Mouse (Mus musculus) bone marrow macrophage, adult 2 months (primary cell): ENCODE results near the gene Car4. TPM values are rescaled to one million over a fixed set of nuclear protein-coding genes. Genes with fewer than 3 reads are reported as not detected.

Source experiments
- H3K27ac ChIP-seq: 2 replicates; pipeline ENCODE4 v1.5.1; 2012; ENCODE audit warnings: low read depth, low read length; ENCODE audit not compliant: insufficient read depth
- H3K4me1 ChIP-seq: 2 replicates; pipeline ENCODE4 v1.6.1; 2012; ENCODE audit warnings: low read length; ENCODE audit not compliant: control insufficient read depth, insufficient read depth
- H3K4me3 ChIP-seq: 2 replicates; pipeline ENCODE4 v1.5.1; 2012; ENCODE audit warnings: mild to moderate bottlenecking, low read length, moderate library complexity; ENCODE audit not compliant: insufficient read depth
- CTCF ChIP-seq: IDR thresholded peaks from 2 replicates; pipeline ENCODE4 v1.5.1; 2012; ENCODE audit warnings: low read depth, mild to moderate bottlenecking, low read length, moderate library complexity
- POLR2A ChIP-seq: IDR thresholded peaks from 2 replicates; pipeline ENCODE4 v1.6.1; 2012; ENCODE audit warnings: mild to moderate bottlenecking, low read depth, low read length, borderline replicate concordance
- polyA plus RNA-seq: library from polyadenylated mRNA; stranded (reverse); fragments of >200 nt; gene quantifications from 2 replicates; pipeline ENCODE4 v1.2.4, GENCODE M21; 2012; ENCODE audit not compliant: missing spikeins, insufficient read depth, insufficient read length

Car4 gene
- polyA plus RNA-seq, 1 experiment: not detected

DNA sequence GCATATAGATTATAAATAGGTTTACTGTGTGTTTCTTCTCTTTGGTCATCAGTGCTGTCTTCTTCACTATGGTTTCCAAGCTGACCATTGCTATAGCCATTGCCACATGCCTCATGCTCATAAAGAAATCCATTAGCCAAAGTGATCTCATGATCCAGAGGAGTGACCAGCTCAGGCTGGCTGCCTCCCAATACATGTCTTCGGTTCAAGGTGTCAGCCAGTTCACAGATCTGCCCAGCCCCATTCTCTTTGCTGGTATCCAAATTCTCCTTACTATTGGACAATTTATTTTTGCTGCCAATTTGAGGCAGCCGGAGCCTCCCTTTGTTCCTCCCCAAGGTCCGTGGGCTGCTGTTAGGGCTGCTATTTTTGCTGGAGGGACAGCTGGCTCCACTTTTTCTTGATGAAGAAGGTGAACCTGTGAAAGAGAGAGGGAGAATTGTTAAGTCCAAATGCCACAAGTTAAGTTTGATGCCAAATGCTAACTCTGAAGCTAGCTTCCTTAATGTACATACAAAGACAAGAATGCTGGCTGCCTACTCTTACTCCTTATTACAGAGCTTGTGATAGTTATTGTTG lies 30.8 kb downstream of the Car4 start:
- Histone ChIP-seq H3K4me3 (no peak overlapping the region), H3K4me1 (peaks cover 7% of the 10 kb centered on the region), H3K27ac (no peak overlapping the region)
- TF ChIP-seq POLR2A (no peak), CTCF (no peak)

GRCm38 (mm10) chr11:84992996-84993395 lies 35.4 kb downstream of the Car4 start:
- Histone ChIP-seq H3K27ac (no peak overlapping the region), H3K4me1 (peaks cover 16% of the 10 kb centered on the region), H3K4me3 (no peak overlapping the region)
- TF ChIP-seq CTCF: no peak
- no peak for TF ChIP-seq POLR2A

GRCm38 (mm10) chr11:84995241-84995640 lies 37.7 kb downstream of the Car4 start:
- peaks cover 16% of the 10 kb centered on the region for H3K4me1 ChIP-seq
- TF ChIP-seq POLR2A: no peak
- no peak for TF ChIP-seq CTCF
- H3K27ac ChIP-seq: no peak overlapping the region
- H3K4me3 ChIP-seq: no peak overlapping the region

DNA sequence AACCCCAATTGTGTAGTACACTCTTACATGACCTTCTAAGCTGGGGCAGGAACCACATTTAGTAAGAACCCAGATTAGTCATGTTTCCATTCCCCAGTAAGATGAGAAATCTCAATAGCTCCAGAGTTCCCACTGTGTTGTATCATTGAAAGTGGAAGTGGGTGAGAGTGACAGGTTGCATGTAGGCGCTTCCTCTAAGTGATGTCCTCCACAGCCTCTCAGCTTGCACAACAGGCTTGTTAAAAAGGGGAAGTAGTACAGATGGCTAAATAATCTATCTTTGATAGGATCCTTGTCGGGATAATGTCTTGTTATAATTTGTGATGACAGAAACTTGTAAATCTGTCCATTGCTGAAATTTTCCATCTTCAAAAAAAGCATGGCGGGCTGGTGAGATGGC lies 46.0 kb downstream of the Car4 start:
- Histone ChIP-seq H3K27ac (peak overlapping the region; percentile 45), H3K4me3 (no peak overlapping the region), H3K4me1 (peaks cover 11% of the 10 kb centered on the region)
- TF ChIP-seq CTCF: no peak
- no peak for TF ChIP-seq POLR2A

DNA sequence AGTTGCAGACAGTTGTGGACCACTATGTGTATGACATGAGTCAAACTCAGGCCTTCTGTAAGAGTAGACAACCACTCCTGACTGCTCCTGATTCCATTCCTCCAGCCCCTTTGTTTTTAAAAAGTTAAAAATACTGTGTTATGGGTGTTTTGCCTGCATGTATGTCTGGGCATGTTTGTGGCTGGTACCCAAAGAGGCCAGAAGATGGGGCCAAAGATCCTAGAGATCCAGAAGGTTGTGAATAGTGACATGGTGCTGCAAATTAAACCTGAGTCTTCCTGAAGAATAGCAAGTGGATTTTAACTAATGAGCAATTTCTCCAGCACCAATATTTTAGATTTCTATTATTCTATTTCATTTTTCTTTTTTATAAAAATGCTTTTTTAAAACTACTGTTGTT lies 55.5 kb downstream of the Car4 start:
- no peak for TF ChIP-seq POLR2A
- no peak for TF ChIP-seq CTCF

More for the DNA sequence above, 55.5 kb downstream of the Car4 start:
- Histone ChIP-seq H3K27ac (no peak overlapping the region), H3K4me3 (no peak overlapping the region), H3K4me1 (no peaks in the 10 kb centered on the region)

Other genes starting within 250 kb of the Car4 start
- 6.5 and 7.8 TPM in 2 replicates for gene Mrm1, start 138.3 kb upstream of the Car4 start, polyA plus RNA-seq
- 16.3 and 16.8 TPM in 2 replicates for gene Dhrs11, start 128.8 kb upstream of the Car4 start, polyA plus RNA-seq
- 88.5 and 105 TPM in 2 replicates for gene Ggnbp2, start 87.0 kb upstream of the Car4 start, polyA plus RNA-seq
- gene Myo19, start 77.6 kb upstream of the Car4 start, polyA plus RNA-seq: 1.9 and 2.3 TPM in 2 replicates
- gene Pigw, start 77.5 kb upstream of the Car4 start, polyA plus RNA-seq: 2.6 and 4.0 TPM in 2 replicates
- 12.1 and 15.0 TPM in 2 replicates for gene Znhit3, start 41.4 kb upstream of the Car4 start, polyA plus RNA-seq
- gene Usp32, start 182.4 kb downstream of the Car4 start, polyA plus RNA-seq: 23.2 and 35.1 TPM in 2 replicates
- not detected in 2 replicates for gene 1700125H20Rik, start 212.6 kb downstream of the Car4 start, polyA plus RNA-seq